Mouse (Mus musculus): ENCODE measurements around the gene Gm527. TPM values are rescaled to one million over a fixed set of nuclear protein-coding genes. Genes with fewer than 3 reads are reported as not detected.
A peak's percentile ranks its signal among the peaks of the same experiment; 100 is the strongest.

The Gm527 gene
- polyA plus RNA-seq, 1 experiment from 2014 or later = 1.5 TPM

DNA sequence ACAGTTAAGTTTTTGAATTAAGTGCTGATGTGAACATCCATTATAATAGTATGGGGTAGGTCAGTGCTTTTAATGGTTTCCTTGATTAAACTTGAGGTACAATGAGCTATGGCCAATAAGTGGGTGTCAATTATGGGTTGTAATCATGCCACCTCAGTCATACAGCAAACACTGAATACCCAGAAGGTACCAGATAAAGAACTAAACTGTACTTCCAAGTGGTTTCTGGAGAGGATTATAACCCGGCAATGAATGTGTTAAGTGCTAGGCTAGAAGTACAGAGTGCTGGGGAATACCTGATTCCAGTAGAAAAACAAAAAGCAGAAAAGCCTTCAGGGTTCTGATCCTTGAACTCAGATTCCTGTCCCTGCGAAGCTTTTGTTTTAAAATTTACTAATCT, 50.4 kb downstream of the Gm527 start:
- WGBS (ENCODE audit: missing documents) = 4% methylated on average over 2 of the region's 2 CpGs

DNA sequence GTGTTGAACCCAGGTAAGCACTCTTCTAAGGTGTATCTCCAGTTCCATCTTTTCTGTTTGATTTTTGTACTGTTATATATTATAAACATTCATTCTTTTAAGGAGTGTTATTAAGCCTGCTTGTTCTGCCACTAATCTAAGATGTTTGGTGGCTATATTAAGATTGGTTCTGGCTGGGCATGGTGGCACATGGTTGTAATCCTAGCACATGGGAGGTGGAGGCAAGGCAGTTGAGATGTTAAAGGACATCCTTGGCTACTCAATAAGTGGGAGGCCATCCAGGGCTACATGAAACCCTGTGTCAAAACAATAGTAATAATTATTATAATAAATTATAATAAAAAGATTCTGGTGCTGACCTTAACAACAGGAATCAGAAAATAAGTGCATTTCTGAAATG, 53.7 kb downstream of the Gm527 start:
- no peak overlapping the region for H3K27ac ChIP-seq
- H3K4me3 ChIP-seq (ENCODE audit: inconsistent target) = no peak overlapping the region
- peaks cover 100% of the 10 kb centered on the region for H3K79me2 ChIP-seq (ENCODE audit: inconsistent target)
- H3K36me3 ChIP-seq (ENCODE audit: inconsistent target) = no peaks in the 10 kb centered on the region

More for the DNA sequence above, 50.4 kb downstream of the Gm527 start:
- Histone ChIP-seq H3K36me3 (ENCODE audit: inconsistent target) (no peaks in the 10 kb centered on the region), H3K27ac (no peak overlapping the region), H3K79me2 (ENCODE audit: inconsistent target) (peaks cover 97% of the 10 kb centered on the region), H3K4me3 (ENCODE audit: inconsistent target) (peak overlapping the region; percentile 87)

DNA sequence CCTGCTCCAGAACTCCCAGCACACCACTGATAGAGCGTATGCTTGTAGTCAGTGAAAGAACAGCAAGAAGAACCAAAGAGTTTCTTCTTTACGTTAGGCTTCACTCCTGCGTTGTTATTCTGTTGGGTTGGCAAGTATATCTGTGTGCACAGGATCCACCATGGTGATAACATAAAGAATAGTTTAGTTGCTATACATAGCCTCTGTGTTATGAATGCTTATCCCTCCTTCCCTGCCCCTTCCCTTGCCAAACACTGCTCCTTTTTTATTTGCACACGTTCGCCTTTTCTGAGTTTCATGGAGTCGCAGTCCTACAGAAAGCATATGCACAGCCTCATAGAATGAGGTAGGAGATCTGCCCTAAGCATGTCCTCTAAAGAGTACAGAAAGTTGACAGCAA, 54.4 kb downstream of the Gm527 start:
- Histone ChIP-seq H3K4me3 (ENCODE audit: inconsistent target) (no peak overlapping the region), H3K36me3 (ENCODE audit: inconsistent target) (no peaks in the 10 kb centered on the region), H3K27ac (no peak overlapping the region), H3K79me2 (ENCODE audit: inconsistent target) (peaks cover 100% of the 10 kb centered on the region)
- WGBS (ENCODE audit: missing documents) = 93% methylated on average over 6 of the region's 6 CpGs

Other genes with a start within 250 kb of the Gm527 start
- 8.7 to 11.9 TPM (median 8.8 TPM) in 3 replicates for gene Klhl28, start 47.6 kb downstream of the Gm527 start, polyA plus RNA-seq (2018)
- gene Togaram1, start 47.9 kb downstream of the Gm527 start, polyA plus RNA-seq (2018) = 12.3 to 16.6 TPM (median 15.6 TPM) in 3 replicates
- 15.7 to 24.7 TPM (median 24.3 TPM) in 3 replicates for gene Prpf39, start 118.4 kb downstream of the Gm527 start, polyA plus RNA-seq (2018)
- 40.8 to 95.0 TPM (median 60.5 TPM) in 3 replicates for gene Fkbp3, start 156.1 kb downstream of the Gm527 start, polyA plus RNA-seq (2018)
- 2.3 to 5.2 TPM (median 5.0 TPM) in 3 replicates for gene Fancm, start 157.7 kb downstream of the Gm527 start, polyA plus RNA-seq (2018)